Mouse (Mus musculus) MEL (cell line): ENCODE results near the gene Hepacam2. TPM values are rescaled to one million over a fixed set of nuclear protein-coding genes. Genes with fewer than 3 reads are reported as not detected.

ENCODE experiments used
- DNase-seq: peaks from one replicate; pipeline ENCODE4 v3.0.0; 2011; ENCODE audit warnings: low read depth, low spot score
- H3K27ac ChIP-seq: 2 replicates; pipeline ENCODE4 v1.5.1; 2012; ENCODE audit warnings: low read depth, mild to moderate bottlenecking, control low read depth, low read length, moderate library complexity; ENCODE audit not compliant: control insufficient read depth
- H3K27me3 ChIP-seq, 2 experiments: fragments of 150-350 bp in 1 of 2; sonication (generic) in 1 of 2; 2 replicates each; pipeline ENCODE4 v1.6.1; 2012; ENCODE audit warnings: low read length in 2 of 2, mild to moderate bottlenecking in 2 of 2, improper control_type of control experiment in 1 of 2, moderate library complexity in 1 of 2; ENCODE audit not compliant: insufficient read depth in 2 of 2, control insufficient read depth in 1 of 2
- H3K36me3 ChIP-seq, 2 experiments: 2 replicates each; pipeline ENCODE4 v1.6.1; 2012 to 2014; ENCODE audit warnings: low read length in 2 of 2, improper control_type of control experiment in 1 of 2, inconsistent platforms in 1 of 2, mild to moderate bottlenecking in 1 of 2; ENCODE audit not compliant: insufficient read depth in 2 of 2, control insufficient read depth in 1 of 2
- H3K4me1 ChIP-seq, 2 experiments: fragments of 150-350 bp in 1 of 2; sonication (generic) in 1 of 2; 2 replicates each; pipeline ENCODE4 v1.6.1; 2012; ENCODE audit warnings: low read length in 2 of 2, improper control_type of control experiment in 1 of 2, mild to moderate bottlenecking in 1 of 2; ENCODE audit not compliant: insufficient read depth in 2 of 2, control insufficient read depth in 1 of 2
- H3K4me3 ChIP-seq, 2 experiments: fragments of 150-350 bp in 1 of 2; sonication (generic) in 1 of 2; 2 replicates each; pipeline ENCODE4 v1.5.1; 2012; ENCODE audit warnings: low read depth in 2 of 2, low read length in 2 of 2, mild to moderate bottlenecking in 2 of 2, moderate library complexity in 2 of 2, control low read depth in 1 of 2, improper control_type of control experiment in 1 of 2; ENCODE audit not compliant: control insufficient read depth in 1 of 2, insufficient read depth in 1 of 2
- H3K79me2 ChIP-seq: 2 replicates; pipeline ENCODE4 v1.6.1; 2012; ENCODE audit warnings: mild to moderate bottlenecking, low read length, moderate library complexity; ENCODE audit not compliant: control insufficient read depth, poor library complexity, insufficient read depth
- H3K9ac ChIP-seq: 2 replicates; pipeline ENCODE4 v1.6.1; 2012; ENCODE audit warnings: low read depth, mild to moderate bottlenecking, control low read depth, low read length, moderate library complexity; ENCODE audit not compliant: control insufficient read depth, poor library complexity, severe bottlenecking
- H3K9me3 ChIP-seq: fragments of 150-350 bp; sonication (generic); replicated peaks from 2 replicates; pipeline ENCODE4 v1.6.1; 2012; ENCODE audit warnings: mild to moderate bottlenecking, low read length, improper control_type of control experiment, moderate library complexity; ENCODE audit not compliant: insufficient read depth
- ELF1 ChIP-seq: IDR thresholded peaks from 2 replicates; pipeline ENCODE4 v1.6.1; 2014; ENCODE audit warnings: low read depth, mild to moderate bottlenecking, inconsistent platforms, low read length, improper control_type of control experiment, moderate library complexity
- EP300 ChIP-seq, 2 experiments: IDR thresholded peaks; 2 replicates each; pipeline ENCODE4 v1.6.1; 2011; ENCODE audit warnings: improper control_type of control experiment in 2 of 2, low read length in 2 of 2, low read depth in 1 of 2, mild to moderate bottlenecking in 1 of 2
- GABPA ChIP-seq: IDR thresholded peaks from 2 replicates; pipeline ENCODE4 v1.6.1; 2012; ENCODE audit warnings: low read depth, mild to moderate bottlenecking, inconsistent platforms, low read length, improper control_type of control experiment, moderate library complexity
- JUND ChIP-seq: IDR thresholded peaks from 2 replicates; pipeline ENCODE4 v1.6.1; 2011; ENCODE audit warnings: low read depth, mild to moderate bottlenecking, improper control_type of control experiment, low read length
- MAFK ChIP-seq: IDR thresholded peaks from 2 replicates; pipeline ENCODE4 v1.6.1; 2011; ENCODE audit warnings: low read depth, mild to moderate bottlenecking, low read length, improper control_type of control experiment, borderline replicate concordance
- MAZ ChIP-seq: IDR thresholded peaks from 2 replicates; pipeline ENCODE4 v1.6.1; 2012; ENCODE audit warnings: low read depth, mild to moderate bottlenecking, inconsistent platforms, low read length, improper control_type of control experiment
- MEF2A ChIP-seq: IDR thresholded peaks from 2 replicates; pipeline ENCODE4 v1.6.1; 2014; ENCODE audit warnings: low read depth, mild to moderate bottlenecking, inconsistent platforms, low read length, improper control_type of control experiment; ENCODE audit not compliant: poor library complexity, insufficient replicate concordance, severe bottlenecking; ENCODE audit errors: extremely low read depth
- MYB ChIP-seq: IDR thresholded peaks from 2 replicates; pipeline ENCODE4 v1.6.1; 2011; ENCODE audit warnings: mild to moderate bottlenecking, low read depth, low read length, improper control_type of control experiment
- MYC ChIP-seq: IDR thresholded peaks from 2 replicates; pipeline ENCODE4 v1.6.1; 2011; ENCODE audit warnings: low read depth, mild to moderate bottlenecking, low read length, improper control_type of control experiment, moderate library complexity
- NELFE ChIP-seq: IDR thresholded peaks from 2 replicates; pipeline ENCODE4 v1.6.1; 2011; ENCODE audit warnings: low read depth, low read length, improper control_type of control experiment
- NRF1 ChIP-seq: IDR thresholded peaks from 2 replicates; pipeline ENCODE4 v1.6.1; 2014; ENCODE audit warnings: low read depth, mild to moderate bottlenecking, inconsistent platforms, low read length, improper control_type of control experiment, moderate library complexity; ENCODE audit not compliant: poor library complexity, insufficient read depth, severe bottlenecking
- POLR2A ChIP-seq, 2 experiments: IDR thresholded peaks; 2 replicates each; pipeline ENCODE4 v1.6.1; 2011 to 2012; ENCODE audit warnings: low read length in 2 of 2, mild to moderate bottlenecking in 2 of 2, control low read depth in 1 of 2, improper control_type of control experiment in 1 of 2, low read depth in 1 of 2, moderate library complexity in 1 of 2; ENCODE audit not compliant: control insufficient read depth in 1 of 2, insufficient read depth in 1 of 2, poor library complexity in 1 of 2
- POLR2AphosphoS5 ChIP-seq: IDR thresholded peaks from 2 replicates; pipeline ENCODE4 v1.6.1; 2012; ENCODE audit warnings: low read depth, borderline replicate concordance, mild to moderate bottlenecking, inconsistent platforms, low read length, moderate library complexity, mixed read lengths
- RCOR1 ChIP-seq: IDR thresholded peaks from 2 replicates; pipeline ENCODE4 v1.6.1; 2012; ENCODE audit warnings: low read depth, mild to moderate bottlenecking, inconsistent platforms, low read length, improper control_type of control experiment
- SIN3A ChIP-seq: IDR thresholded peaks from 2 replicates; pipeline ENCODE4 v1.6.1; 2012; ENCODE audit warnings: low read length, improper control_type of control experiment, inconsistent platforms
- SMC3 ChIP-seq: IDR thresholded peaks from 2 replicates; pipeline ENCODE4 v1.6.1; 2011; ENCODE audit warnings: low read depth, low read length, improper control_type of control experiment
- TBP ChIP-seq: IDR thresholded peaks from 2 replicates; pipeline ENCODE4 v1.8.0; 2011; ENCODE audit warnings: low read depth, low read length, improper control_type of control experiment
- USF1 ChIP-seq: IDR thresholded peaks from 2 replicates; pipeline ENCODE4 v1.6.1; 2014; ENCODE audit warnings: low read depth, mild to moderate bottlenecking, inconsistent platforms, low read length, improper control_type of control experiment, moderate library complexity
- USF2 ChIP-seq, 2 experiments: IDR thresholded peaks; 2 replicates each; pipeline ENCODE4 v1.6.1; 2011 to 2012; ENCODE audit warnings: improper control_type of control experiment in 2 of 2, low read length in 2 of 2, borderline replicate concordance in 1 of 2, inconsistent platforms in 1 of 2, low read depth in 1 of 2, mild to moderate bottlenecking in 1 of 2; ENCODE audit not compliant: insufficient read depth in 1 of 2
- ZKSCAN1 ChIP-seq: IDR thresholded peaks from 2 replicates; pipeline ENCODE4 v1.6.1; 2012; ENCODE audit warnings: low read depth, mild to moderate bottlenecking, inconsistent platforms, low read length, improper control_type of control experiment, moderate library complexity
- ZMIZ1 ChIP-seq: IDR thresholded peaks from 2 replicates; pipeline ENCODE4 v1.6.1; 2012; ENCODE audit warnings: low read depth, mild to moderate bottlenecking, inconsistent platforms, low read length, improper control_type of control experiment, moderate library complexity
- ZNF384 ChIP-seq: IDR thresholded peaks from 2 replicates; pipeline ENCODE4 v1.6.1; 2012; ENCODE audit warnings: low read depth, mild to moderate bottlenecking, inconsistent platforms, low read length, improper control_type of control experiment
- polyA plus RNA-seq, 2 experiments: library from polyadenylated mRNA; stranded (reverse) in 1 of 2; unstranded in 1 of 2; fragments of >175 nt in 1 of 2; fragments of >200 nt in 1 of 2; gene quantifications; 2 replicates each; pipeline versions ENCODE4 v1.2.1 to v1.2.4; 2012; ENCODE audit warnings: low replicate concordance in 2 of 2, low read depth in 1 of 2; ENCODE audit not compliant: insufficient read length in 2 of 2, insufficient read depth in 1 of 2, missing spikeins in 1 of 2
- total RNA-seq: library from RNA; depleted of rRNA; stranded (reverse); fragments of 300-350 nt; gene quantifications from 2 replicates; pipeline ENCODE4 v1.2.3, GENCODE M21; 2012

Hepacam2 gene
- total and polyA plus RNA-seq, 3 experiments: 0.11 TPM; not detected in 2

- TF ChIP-seq GABPA: no peak
- no peak for TF ChIP-seq POLR2A (IDR thresholded peaks at IDR 0.05; ENCODE audit: control insufficient read depth in 1 of 2, insufficient read depth in 1 of 2, low read depth in 1 of 2, low read length in 2 of 2, poor library complexity in 1 of 2)
- TF ChIP-seq MAFK: no peak
- no peak for TF ChIP-seq MEF2A
- no peak for TF ChIP-seq EP300 (IDR thresholded peaks at IDR 0.05; ENCODE audit: low read depth in 1 of 2, low read length in 2 of 2)
- no peak for TF ChIP-seq MYC
- no peak for TF ChIP-seq MAZ
- TF ChIP-seq NRF1: no peak
- TF ChIP-seq TBP: no peak
- TF ChIP-seq ZKSCAN1: no peak
- TF ChIP-seq JUND: no peak
- TF ChIP-seq SMC3: no peak
- no peak for TF ChIP-seq ZMIZ1
- TF ChIP-seq USF2 (IDR thresholded peaks at IDR 0.05; ENCODE audit: borderline replicate concordance in 1 of 2, insufficient read depth in 1 of 2, low read depth in 1 of 2, low read length in 2 of 2): no peak
- TF ChIP-seq MYB: no peak
- TF ChIP-seq ZNF384: no peak
- no peak for TF ChIP-seq SIN3A
- TF ChIP-seq POLR2AphosphoS5: no peak
- Histone ChIP-seq H3K9ac (no peak overlapping the region), H3K27ac (no peak overlapping the region), H3K79me2 (no peaks in the 10 kb centered on the region), H3K4me3 (no peak overlapping the region), H3K27me3 (no peaks in the 10 kb centered on the region; a peak in 1 of 4 replicates), H3K9me3 (no peaks in the 10 kb centered on the region), H3K36me3 (no peaks in the 10 kb centered on the region), H3K4me1 (peaks cover 0 to 2% of the 10 kb centered on the region in 2 experiments; a peak in 1 of 4 replicates)
- no peak for DNase-seq
These were observed 18.2 kb downstream of the Hepacam2 start for GRCm38 (mm10) chr6:3479853-3480252.

GRCm38 (mm10) chr6:3476299-3476698 lies 21.8 kb downstream of the Hepacam2 start:
- DNase-seq: no peak
- no peak for TF ChIP-seq RCOR1
- TF ChIP-seq NELFE: no peak
- no peak for TF ChIP-seq ELF1
- no peak for TF ChIP-seq MYC
- TF ChIP-seq MYB: no peak
- no peak for TF ChIP-seq ZNF384
- TF ChIP-seq USF1: no peak
- H3K27me3 ChIP-seq: no peaks in the 10 kb centered on the region
- no peaks in the 10 kb centered on the region for H3K9me3 ChIP-seq
- H3K79me2 ChIP-seq: no peaks in the 10 kb centered on the region
- H3K9ac ChIP-seq: no peak overlapping the region
- peaks cover 0 to 3% of the 10 kb centered on the region in 2 experiments; a peak in 1 of 4 replicates for H3K4me1 ChIP-seq
- H3K36me3 ChIP-seq: no peaks in the 10 kb centered on the region
- H3K27ac ChIP-seq: no peak overlapping the region
- no peak overlapping the region for H3K4me3 ChIP-seq
